Mouse (Mus musculus): ENCODE measurements around the gene Msln.

The Msln gene

DNA sequence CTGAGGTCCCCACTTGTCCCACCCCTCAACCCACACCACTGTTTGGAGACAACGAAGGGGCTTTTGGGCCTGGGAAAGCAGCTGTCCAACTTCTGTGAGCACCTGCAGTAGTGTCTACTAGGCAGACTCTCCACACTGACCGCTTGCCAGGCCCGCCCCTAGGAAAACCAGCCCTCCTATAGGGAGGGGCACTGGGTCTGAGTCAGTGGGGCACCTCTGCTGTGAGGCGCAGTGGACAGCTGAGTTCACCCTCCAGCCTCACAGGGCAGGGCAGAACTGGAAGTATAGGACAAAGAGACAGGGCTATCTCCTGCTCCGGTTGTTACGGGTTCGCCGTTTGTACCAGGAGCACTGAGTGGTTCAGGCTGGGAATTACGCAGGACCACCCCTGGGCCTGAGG lies at the start of gene Msln:
Gene Msln (minus strand): TSS at position 138 of the 400 bp plus-strand sequence.
- no peak for DNase-seq

DNA sequence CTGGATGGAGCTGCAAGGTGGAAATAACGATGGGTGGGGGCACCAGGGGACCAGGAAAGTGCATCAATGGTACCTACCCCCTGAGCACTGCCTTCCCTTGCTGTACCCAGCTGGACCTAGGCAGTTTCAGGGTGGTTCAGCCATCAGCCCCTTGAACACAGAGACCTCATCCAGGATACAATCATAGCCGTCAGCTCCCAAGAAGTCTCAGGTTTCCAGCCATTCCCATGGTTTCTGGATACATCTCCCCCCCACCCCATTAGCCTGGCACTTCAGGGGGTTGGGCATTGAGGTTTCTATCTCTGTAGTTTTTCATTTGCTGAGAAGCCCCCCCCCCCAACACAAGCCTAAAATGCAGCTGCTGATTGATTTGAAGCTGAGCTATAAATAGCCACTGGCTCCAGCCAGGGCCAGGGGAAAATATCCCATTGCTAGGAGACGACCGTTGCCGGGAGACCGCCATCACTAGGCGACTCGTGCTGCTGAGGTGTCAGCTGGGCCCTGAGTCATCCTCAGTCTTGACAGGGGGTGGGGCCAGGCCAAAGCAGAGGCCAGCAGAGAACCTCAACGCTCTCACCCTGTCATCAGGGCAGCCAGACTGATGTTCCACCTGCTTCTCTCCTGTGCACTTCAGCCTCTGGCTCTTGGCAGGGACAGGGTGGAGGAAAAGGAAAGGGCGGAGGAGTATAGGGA lies 48.8 kb upstream of the Msln start:
- DNase-seq = no peak

- peak; percentile 78 for DNase-seq
These were observed 46.9 kb upstream of the Msln start for GRCm38 (mm10) chr17:25801029-25801428.

DNA sequence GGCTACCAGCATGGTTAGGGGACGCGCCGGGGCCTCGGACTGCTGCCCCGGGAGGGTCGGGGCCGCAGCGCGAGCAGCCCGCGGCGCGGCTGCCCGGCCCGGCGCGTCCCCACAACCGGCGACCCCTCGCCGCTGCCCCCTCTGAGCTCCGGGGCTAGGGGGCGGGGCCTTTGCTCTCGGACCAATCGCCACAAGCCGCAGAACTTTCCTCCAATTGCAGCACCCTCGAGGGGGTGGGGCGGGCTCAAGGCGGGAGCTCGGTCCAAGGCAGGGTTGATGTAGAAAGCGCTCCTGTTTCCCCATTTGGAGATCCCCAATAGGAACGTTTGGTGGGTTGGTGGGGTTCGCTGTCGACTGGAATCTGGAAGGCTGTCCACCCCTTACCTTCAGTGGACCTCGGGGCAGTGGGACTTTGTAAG lies 42.8 kb upstream of the Msln start, which contains the start of gene Metrn:
Gene Metrn (minus strand): TSS at position 186 of the 419 bp plus-strand sequence.
- peak; percentile 89 for DNase-seq

DNA sequence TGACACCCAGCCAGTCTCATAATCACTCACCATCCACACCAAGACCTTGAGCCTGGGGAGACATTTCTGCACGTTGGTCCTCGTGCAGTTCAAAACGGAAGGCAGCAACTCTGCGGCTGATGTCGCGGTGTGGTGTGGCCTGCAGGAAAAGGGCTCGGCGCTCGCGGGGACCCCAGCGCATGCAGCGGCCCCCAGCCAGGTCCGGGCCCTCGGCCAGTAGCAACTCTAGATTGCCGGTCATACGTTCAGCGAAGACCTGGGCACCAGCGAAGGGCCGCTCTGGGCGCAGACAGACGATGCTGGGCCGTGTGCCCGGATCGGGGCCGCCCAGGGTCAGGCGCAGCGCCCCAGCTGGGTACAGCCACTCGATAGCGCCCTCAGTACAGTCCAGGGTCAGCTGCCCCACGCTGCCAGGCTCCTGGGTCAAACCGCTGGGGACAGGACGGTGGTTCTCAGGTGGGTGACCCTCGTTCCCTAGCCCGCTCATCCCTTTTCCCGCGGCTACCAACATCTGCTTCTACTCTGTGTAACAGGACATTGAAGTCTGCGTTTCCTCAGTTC lies 42.1 kb upstream of the Msln start:
- peak; percentile 59 for DNase-seq

GRCm38 (mm10) chr17:25795609-25796092 lies 41.5 kb upstream of the Msln start, which contains the start of gene AC134908.4:
AC134908.4 (minus strand) TSS chr17:25795659.
- peak; percentile 61 for DNase-seq

DNA sequence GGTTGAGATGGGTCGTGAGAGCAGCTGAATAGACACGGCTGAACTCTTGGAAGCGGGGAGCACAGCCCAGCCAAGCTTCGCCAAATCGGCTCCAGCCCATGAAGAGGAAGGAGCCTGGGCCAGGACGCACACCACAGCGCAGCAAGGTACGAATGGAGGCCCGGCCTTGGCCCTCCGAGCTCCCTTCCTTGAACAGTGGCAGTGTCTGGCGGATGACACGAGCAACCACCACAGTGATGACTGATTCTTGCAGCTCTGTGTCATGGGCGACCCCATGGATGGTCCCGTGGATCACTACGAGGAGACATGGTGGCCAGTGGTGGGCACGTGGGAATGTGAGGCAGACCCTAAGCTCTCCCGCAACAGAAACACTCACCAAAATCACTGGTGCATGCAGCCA lies 40.8 kb upstream of the Msln start:
- DNase-seq = no peak

DNA sequence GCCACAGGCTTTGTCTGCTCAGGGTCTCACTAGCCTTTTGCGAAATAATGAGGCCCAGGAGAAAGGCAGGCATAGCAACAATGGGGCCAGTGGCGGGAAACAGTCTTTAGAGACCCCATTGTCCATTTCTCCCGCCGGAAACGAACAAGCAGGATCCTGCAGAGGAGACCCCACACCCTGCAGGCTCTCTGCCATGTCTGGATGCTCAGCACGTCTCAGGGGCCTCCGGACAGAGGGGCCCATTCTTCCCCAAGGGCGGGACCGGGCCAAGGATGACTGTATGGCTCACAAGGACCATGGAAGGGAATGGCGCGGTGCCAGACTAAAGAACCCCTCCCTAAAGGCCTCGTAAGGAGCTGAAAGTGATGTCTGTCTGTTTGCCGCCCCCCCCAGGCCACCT lies 40.0 kb upstream of the Msln start:
- DNase-seq = no peak

- DNase-seq = peak; percentile 75
These were observed 38.4 kb upstream of the Msln start, which contains the start of gene Fam173a for GRCm38 (mm10) chr17:25792615-25793014. Fam173a (minus strand) TSS chr17:25792901.

DNA sequence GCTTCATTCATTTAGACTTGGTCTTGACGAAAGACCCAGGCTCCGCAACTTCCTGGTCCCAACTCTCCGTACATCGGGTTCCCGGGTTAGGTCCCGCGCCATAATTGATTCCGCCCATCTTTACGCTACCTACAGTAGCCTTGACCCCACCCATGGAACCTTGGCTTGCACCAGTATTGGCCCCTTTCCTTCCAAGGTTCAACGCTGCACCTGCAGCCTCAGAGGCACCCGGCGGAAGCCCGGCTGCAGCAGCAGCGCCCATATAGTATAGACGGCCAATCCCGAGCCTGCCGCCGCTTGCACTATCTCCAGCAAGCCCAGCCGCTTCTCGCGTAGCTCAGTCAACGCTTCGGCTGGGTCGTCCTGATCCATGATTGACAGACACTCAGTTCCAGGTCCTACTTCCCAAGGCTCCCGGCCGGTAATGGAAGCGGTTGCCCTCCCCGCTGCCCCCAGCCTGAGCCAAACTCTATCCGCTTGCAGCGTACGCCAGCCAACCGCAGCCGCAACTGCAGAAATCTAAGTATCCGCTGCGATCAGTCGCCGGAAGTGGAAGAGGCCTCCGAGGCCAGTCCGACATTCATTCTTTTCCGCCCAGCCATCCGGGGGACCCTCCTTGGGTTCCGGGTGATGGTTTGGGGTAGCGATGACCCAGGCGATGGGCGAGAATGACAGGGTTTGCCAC lies 37.8 kb upstream of the Msln start:
- peak; percentile 85 for DNase-seq

- DNase-seq = no peak
These were observed 37.2 kb upstream of the Msln start for GRCm38 (mm10) chr17:25791320-25791842.

GRCm38 (mm10) chr17:25786781-25787504 lies 32.8 kb upstream of the Msln start:
- DNase-seq = no peak

GRCm38 (mm10) chr17:25786280-25786679 lies 32.1 kb upstream of the Msln start, which contains the start of gene Ccdc78:
Ccdc78 (plus strand) TSS chr17:25786580.
- no peak for DNase-seq

DNA sequence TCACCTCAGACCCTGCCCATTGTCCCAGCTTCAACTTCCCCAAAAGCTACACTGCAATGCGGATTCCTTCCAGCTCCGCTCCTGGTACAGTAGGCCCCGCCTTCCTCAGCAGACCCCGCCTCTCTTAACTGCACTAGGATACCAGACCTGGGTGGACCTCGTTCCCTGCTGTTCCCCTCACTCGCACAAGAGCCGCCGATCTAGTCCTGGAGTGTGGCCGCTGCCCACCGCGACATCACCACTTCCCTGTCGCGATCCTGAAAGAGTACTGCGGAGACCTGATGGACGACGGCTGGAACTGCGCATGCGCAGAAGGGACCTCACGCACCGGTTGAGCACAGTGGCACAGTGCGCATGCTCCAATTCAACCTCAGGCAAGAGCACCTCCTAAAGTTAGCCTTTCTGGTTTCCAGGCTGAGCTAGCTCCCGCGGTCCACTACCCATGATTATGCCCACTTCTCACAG lies 31.1 kb upstream of the Msln start, which contains the start of gene Haghl:
Gene Haghl (minus strand): TSS at position 393 of the 465 bp plus-strand sequence.
- DNase-seq = peak; percentile 99

GRCm38 (mm10) chr17:25783861-25784574 lies 29.8 kb upstream of the Msln start:
- DNase-seq = no peak

DNA sequence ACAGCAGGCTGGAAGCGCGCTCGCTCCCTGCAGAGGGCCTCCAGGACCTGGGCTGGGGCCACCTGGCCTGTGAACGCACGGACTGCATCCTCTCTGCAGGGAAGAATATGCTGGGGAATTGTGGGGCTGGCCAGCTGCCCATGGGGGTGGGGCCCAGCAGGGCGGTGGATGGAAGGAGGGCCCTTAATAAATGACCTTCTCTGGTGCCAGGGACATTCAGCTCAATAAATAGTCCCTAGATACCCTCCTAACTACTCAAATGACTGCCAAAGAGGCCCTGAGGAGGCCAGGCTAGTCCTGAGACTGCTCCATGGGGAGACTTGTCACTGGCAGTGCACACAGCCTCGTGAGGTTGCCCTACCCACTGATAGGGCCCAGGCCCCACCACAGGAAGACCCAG lies 28.9 kb upstream of the Msln start:
- DNase-seq = peak; percentile 47

DNA sequence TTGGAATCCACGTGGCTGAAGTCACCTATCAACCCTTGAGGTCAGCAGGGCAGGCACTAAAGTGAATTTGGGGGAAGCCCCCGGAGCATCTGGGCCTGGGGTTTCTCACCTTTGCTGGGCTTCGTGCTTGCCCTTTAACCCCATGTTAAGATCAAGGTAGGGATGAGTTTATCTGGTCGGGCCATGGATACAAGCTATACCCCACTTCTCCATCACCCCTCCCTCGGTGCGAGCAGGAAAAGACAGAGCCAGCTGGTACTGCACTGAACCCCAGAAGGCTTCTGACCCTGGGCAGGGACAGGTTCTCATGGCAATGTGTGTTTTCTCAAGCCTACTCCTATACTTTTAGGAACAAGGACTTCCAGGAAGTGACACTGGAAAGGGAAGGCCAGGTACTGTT lies 27.2 kb upstream of the Msln start:
- DNase-seq = no peak

DNA sequence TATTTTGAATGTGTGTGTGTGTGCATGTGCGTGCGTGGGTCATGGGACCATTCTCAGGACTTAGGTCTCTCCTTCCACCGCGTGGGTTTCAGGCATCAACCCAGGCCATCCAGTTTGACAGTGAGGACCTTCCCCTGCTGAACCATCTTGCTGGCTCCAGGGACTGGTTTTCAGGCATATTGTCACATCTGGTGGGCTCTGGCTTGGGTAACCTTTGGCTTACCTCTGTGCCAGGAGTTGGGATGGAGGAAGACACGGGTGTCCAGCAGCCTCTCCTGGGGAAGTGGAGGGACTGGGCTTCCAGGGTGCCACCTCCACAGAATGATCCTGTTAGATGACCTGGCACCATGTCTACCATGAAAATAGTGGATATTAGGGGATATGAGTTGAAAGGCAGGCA lies 23.8 kb upstream of the Msln start:
- DNase-seq = no peak

DNA sequence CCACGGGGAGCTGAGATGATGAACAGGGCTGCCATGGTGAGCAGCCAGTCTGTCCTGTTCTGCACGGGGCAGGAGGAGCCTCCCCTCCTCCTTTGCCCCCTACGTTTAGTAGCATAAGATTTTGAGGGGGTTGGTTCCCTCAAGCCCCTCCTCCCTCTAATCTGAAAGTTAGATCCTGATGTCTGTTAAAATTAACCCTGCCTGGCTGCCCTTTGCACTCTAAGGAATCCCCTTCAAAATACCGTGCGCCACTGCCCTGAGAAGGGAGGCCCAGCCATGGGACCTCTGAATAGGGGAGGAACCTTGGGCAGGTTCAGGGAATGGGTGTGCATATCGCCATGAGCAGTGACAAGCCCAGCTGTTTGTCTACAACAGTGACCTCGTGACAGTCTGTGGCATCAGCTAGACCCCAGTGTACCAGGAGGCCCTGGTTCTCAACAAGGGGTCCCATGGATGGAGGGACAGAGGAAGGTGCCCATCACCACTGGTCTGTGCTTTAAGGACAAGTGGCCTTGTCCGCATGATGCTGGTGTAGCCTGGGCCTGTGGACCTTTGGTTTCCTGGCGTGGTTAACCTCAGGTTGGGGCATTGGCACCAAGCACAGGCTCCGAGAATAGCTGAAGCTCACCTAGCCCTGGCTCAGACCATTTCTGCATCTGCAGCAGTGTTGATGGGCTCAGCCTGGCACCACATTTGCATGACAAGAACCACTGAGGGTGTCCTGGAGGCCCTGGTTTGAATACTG lies 21.3 kb upstream of the Msln start:
- peak; percentile 53 for DNase-seq

- peak; percentile 97 for DNase-seq
These were observed 19.5 kb upstream of the Msln start, which contains the start of gene Narfl for GRCm38 (mm10) chr17:25773549-25774120. Narfl (plus strand) TSS chr17:25773776.

- no peak for DNase-seq
These were observed 15.2 kb upstream of the Msln start for GRCm38 (mm10) chr17:25769331-25769730.
